Mouse (Mus musculus) right cerebral cortex, postnatal 14 days (tissue): ENCODE results near the gene Ifitm10.
"Not testable (repeated sequence)": the region's sequence is repeated elsewhere in the genome, so short reads cannot be mapped to it uniquely, and the experiment has no call there.

ENCODE experiments used
- DNase-seq: peaks from one replicate; pipeline ENCODE4 v3.0.0; 2022

Ifitm10 gene

GRCm38 (mm10) chr7:142373641-142374412 is at the start of gene Ifitm10:
Ifitm10 (minus strand) TSS chr7:142373753.
- no peak for DNase-seq

GRCm38 (mm10) chr7:142421826-142422225 is 48.3 kb upstream of the Ifitm10 start:
- no peak for DNase-seq

- DNase-seq: no peak
These were observed 46.3 kb upstream of the Ifitm10 start for GRCm38 (mm10) chr7:142419887-142420286.

- DNase-seq: no peak
These were observed 45.1 kb upstream of the Ifitm10 start for GRCm38 (mm10) chr7:142418679-142419078.

DNA sequence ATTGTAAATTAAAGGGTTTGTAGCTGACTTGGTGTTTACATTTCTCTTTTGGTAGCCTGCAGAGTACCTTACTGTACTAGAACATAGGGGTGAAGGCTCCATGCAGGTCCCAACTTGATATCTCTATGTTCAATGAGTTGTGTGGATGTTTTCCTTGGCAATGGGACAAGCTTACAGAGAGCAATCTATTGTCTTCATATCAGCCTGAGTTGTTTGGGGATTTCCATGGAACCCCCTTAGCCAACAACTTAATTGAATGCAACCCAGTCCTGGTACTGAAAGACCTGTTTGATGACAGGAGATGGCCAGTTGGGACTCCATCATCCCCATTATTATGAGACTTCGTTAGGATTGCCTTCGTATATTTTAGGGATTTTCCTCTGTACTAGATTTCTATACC is 44.5 kb upstream of the Ifitm10 start:
- no peak for DNase-seq

GRCm38 (mm10) chr7:142416225-142416624 is 42.7 kb upstream of the Ifitm10 start:
- DNase-seq: no peak

DNA sequence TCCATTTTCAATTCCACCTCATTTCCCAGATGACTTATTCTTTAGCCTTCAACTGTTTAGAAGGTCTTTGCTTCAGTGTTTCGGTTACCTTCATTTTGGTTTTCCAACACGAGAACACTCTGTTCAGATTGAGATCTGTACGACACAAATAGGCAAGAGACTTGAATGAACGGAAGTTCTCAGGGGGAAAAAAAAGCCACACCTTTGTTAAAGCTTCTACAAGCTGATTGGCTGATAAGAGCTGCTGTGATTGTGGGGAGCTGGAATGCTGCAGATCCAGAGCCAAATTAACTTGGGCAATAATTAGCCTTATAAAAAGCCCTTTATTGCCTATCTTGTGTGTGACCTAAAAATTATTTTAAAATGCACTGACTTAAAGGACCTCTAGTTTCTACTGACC is 41.8 kb upstream of the Ifitm10 start:
- DNase-seq: no peak

- DNase-seq: no peak
These were observed 39.7 kb upstream of the Ifitm10 start for GRCm38 (mm10) chr7:142413285-142413684.

- DNase-seq: no peak
These were observed 36.0 kb upstream of the Ifitm10 start for GRCm38 (mm10) chr7:142409603-142410002.

- no peak for DNase-seq
These were observed 35.1 kb upstream of the Ifitm10 start for GRCm38 (mm10) chr7:142408686-142409085.

DNA sequence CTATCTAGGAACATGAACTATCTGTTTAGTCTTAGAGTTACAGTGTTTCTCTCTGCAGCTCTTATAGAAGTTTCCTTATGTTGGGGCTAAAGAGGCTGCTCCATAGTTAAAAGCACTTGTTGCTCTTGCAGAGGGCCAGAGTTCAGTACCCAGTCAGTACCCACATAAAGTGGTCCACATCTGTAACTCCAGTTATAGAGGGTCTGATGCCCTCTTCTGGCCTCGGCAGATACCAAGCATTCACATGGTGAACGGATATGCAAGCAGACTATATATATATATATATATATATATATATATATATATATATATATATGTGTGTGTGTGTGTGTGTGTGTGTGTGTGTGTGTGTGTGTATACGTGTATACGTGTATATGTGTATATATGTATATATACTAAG is 34.4 kb upstream of the Ifitm10 start:
- no peak for DNase-seq

- not testable (repeated sequence) for DNase-seq
These were observed 31.6 kb upstream of the Ifitm10 start for GRCm38 (mm10) chr7:142405134-142405533.

GRCm38 (mm10) chr7:142403591-142403990 is 30.0 kb upstream of the Ifitm10 start:
- DNase-seq: no peak

DNA sequence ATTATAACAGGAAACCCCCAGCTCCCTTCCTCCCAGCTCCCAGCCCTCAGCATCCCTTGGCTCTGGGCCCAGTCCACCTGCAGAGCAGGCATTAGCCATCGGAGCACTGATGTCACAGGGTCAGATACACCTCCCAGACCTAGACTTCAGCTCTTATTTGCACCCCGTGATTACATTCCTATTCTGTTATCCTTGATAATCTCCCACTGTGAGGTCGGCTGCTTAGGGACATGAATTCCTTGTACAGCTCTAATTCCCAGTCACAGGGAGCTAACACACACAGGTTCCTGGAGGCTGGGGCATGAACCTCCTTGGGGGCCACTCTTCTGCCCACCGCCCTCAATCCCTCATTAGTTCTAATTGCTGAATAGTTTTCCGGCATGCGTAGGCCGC is 27.2 kb upstream of the Ifitm10 start:
- no peak for DNase-seq

DNA sequence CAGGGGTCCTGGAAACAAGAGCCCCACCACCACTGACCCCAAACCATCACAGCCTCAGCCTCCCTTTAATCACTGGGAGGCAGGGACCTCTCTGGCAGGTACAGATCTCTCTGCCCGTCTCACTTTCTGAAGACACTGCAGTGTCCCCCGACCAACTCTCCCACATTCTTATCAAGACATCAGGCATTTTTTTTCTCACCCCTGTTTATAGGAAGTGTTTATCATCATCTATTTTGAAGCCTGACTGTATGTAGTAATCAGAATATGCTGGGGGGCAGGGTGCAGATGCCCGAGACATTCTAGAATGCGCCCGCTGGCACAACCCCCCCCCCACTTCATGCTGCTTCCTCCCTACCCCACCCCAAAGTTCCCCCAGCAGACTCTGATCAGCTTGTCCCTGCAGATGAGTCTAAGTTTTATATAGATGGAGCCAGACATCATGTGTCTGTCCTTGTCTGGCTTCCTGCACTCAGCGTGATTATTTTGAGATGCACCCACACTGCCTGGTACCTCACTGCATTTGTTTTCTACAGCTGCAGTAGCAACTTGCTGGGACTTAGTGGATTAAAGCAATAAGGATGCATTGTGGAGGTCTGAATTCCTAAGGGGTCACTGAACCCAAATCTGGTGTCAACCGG is 26.7 kb upstream of the Ifitm10 start:
- no peak for DNase-seq

- no peak for DNase-seq
These were observed 25.7 kb upstream of the Ifitm10 start for GRCm38 (mm10) chr7:142399250-142399649.

DNA sequence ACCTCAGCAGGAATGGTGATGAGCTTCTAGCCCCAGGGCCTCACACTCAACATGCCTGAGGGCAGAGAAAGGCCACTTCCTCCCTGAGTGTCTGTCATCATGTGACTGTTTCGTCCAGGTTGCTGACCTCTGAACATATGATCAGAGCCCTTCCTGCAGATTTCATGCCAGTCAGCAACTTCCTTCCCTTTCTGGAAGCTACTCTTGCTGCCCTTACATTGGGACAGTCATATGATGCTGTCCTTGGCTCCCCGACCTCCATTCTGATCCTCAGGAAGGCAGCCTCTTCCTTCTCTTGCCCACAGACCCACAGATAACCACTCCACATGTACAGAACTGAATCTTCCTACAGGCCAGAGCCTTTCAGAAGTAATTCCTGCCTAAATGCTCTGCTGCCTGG is 24.5 kb upstream of the Ifitm10 start:
- DNase-seq: no peak

GRCm38 (mm10) chr7:142396611-142397010 is 23.1 kb upstream of the Ifitm10 start:
- no peak for DNase-seq

DNA sequence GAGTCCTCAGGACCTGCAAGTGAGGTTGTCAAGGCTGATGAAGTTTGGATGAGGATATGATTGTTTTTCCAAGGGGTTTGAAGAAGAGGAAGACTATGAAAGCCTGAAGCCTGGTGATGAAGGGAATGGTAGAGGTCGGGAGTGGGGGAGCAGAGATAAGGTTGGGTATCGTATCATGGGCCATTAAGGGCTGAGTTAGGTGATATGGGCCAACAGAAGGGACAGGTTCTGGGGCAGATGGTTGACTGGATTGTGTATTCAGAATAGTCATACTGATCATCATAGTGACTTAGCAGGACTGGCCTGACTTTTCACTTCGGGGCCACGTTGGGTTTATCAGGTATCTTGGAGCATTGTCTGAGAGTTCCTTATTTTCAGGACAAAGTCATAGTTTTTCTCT is 21.9 kb upstream of the Ifitm10 start:
- DNase-seq: no peak

DNA sequence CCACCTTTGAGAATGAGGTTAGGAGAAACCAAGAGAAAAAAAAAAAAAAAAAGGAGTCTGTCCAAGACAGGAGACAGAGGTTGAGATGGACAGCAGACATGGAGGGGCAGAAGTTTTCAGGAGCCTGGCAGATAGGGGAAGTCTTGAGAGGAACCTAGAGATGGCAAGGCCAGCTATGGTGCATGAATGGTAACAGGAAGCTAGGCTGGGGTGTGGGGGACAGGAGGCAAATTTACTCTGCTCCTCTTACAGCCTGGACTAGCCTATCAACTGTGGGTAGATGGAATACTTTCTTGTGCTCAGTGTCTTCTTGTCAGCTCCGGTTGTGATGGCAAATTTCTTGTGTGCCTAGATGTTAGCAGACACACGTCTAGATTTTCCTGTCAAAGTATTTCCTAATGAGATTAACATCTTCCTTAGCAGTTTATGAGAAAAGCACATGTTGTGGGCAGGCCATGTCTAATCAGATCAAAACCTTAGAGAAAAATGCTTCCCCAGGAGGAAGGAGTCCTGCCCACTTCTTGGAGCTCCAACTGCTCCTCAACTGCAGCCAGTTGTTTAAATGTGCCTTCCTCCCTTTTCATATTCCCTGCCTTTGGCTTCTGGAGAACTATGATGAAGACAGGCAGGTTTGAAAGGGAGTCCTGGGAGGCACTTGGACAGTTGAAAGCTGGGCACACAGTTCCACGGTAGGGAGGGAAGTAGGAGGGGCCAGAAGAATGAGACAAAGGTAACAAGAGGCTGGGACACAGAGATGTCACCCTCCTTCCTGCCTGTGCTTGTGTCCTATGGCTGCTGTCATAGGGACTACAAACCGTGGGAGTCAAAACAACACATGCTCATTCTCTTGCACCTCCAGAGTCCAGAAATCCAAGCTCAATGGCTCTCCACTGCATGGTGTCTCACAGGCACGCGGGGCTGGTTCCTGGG is 21.0 kb upstream of the Ifitm10 start:
- DNase-seq: no peak

DNA sequence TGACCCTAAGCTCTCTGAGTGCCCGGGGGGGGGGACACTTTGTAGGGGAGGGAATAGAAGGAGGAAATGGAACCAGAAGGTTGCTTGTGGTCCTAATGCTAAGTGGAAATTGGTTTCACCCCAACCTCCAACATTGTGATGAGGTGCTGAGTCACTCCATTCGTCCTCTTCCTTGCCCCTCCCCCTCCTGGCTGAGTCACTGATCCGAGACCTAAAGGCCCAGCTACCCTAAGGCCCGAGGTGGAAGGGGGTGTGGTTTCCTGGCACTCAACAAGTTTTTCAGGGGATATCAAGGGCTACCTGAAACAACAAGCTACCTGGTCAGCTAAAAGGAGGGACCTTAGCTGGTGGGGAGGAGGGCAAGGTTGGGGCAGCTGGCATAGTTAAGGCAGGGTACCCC is 19.6 kb upstream of the Ifitm10 start:
- DNase-seq: no peak

DNA sequence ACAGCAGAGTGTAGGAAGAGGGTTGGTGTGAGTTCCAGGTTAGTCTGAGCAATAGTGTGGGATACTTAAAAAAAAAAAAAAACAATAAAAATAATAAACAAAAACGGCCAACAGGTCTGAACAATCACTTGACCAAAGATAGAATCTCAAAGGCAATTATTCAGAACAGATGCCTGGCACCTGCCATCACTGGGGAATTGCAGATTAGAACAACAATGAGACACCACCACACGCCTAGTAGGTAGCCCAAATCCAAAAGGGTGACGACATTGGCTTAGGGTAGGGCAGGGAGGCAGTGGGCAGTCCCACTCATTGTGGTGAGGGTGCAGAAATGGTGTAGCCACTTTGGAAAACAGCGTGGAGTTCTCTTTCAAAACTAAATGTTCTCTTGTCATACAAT is 18.1 kb upstream of the Ifitm10 start:
- DNase-seq: no peak

- DNase-seq: no peak
These were observed 17.6 kb upstream of the Ifitm10 start for GRCm38 (mm10) chr7:142391108-142391507.
